Comparison of ENCODE assay signal across 8 mouse cellular contexts in genomic region chr14:7994271-7994767, GRCm38 (mm10). TPM values are rescaled to one million over a fixed set of nuclear protein-coding genes. Genes with fewer than 3 reads are reported as not detected.
A peak's percentile ranks its signal among the peaks of the same experiment; 100 is the strongest.
DNase-seq lines count a peak whose midpoint lies in the region; TF ChIP-seq lines count a peak whose summit lies in the region.

Gene Dnase1l3, minus strand, starts transcription at chr14:7994573.

- H3K4me3 ChIP-seq in left cerebral cortex, adult 2 months = no peak within 1 kb of the TSS
- H3K4me3 ChIP-seq in ES-Bruce4 (ENCODE audit: low read depth, low read length) = no peak within 1 kb of the TSS

- H3K9me3 ChIP-seq in ES-Bruce4 (replicated peaks; ENCODE audit: control insufficient read depth, insufficient read depth, low read length, poor library complexity, severe bottlenecking) = no peaks in the 10 kb centered on the region

- H3K9ac ChIP-seq in ES-Bruce4 (ENCODE audit: low read depth, poor library complexity, severe bottlenecking) = no peak within 1 kb of the TSS

- no peaks in the 10 kb centered on the region for H3K36me3 ChIP-seq in ES-Bruce4 (ENCODE audit: control insufficient read depth, insufficient read depth, low read length, poor library complexity, severe bottlenecking)

- intact Hi-C loops in left cerebral cortex, adult 2 months (cut with DNase I) = no loop called here

- TF ChIP-seq POLR2A in ES-Bruce4 (IDR thresholded peaks at IDR 0.05; ENCODE audit: insufficient read depth, low read length) = no peak

- H3K27me3 ChIP-seq in ES-Bruce4 (ENCODE audit: control insufficient read depth, insufficient read depth, low read length, poor library complexity, severe bottlenecking) = no peaks in the 10 kb centered on the region

- H3K4me1 ChIP-seq in ES-Bruce4 (ENCODE audit: control insufficient read depth, insufficient read depth, low read length) = no peaks in the 10 kb centered on the region

- DNase-seq in left cerebral cortex, adult 2 months (ENCODE audit: extremely low spot score in 1 of 2, low spot score in 2 of 2) = no peak
- no peak for DNase-seq in left cerebral cortex, adult 11 months (ENCODE audit: low spot score)
- peak; percentile 67 to 74 for DNase-seq in adrenal gland, postnatal 36 days
- peak; percentile 62 for DNase-seq in kidney, adult 9 months
- peak; percentile 72 for DNase-seq in lung, postnatal 36 days
- DNase-seq in urinary bladder, postnatal 36 days (ENCODE audit: low spot score in 2 of 2) = peak; percentile 33 to 37
- DNase-seq in layer of hippocampus, adult 9-11 months = no peak

- peak; percentile 46 for TF ChIP-seq CTCF in left cerebral cortex, adult 2 months (IDR thresholded peaks at IDR 0.05)
- TF ChIP-seq CTCF in ES-Bruce4 (IDR thresholded peaks at IDR 0.05; ENCODE audit: low read depth, low read length) = peak; percentile 67

- no peak for TF ChIP-seq EP300 in ES-Bruce4 (IDR thresholded peaks at IDR 0.05; ENCODE audit: insufficient read depth, low read depth, low read length)

- no peak within 1 kb of the TSS for H3K27ac ChIP-seq in left cerebral cortex, adult 2 months
- H3K27ac ChIP-seq in ES-Bruce4 (ENCODE audit: insufficient read depth, low read length) = no peak within 1 kb of the TSS

RNA-seq across cellular contexts. Expression of gene Dnase1l3, which starts in this region (rescaled TPM):
- under 1 TPM in 1 of 2 experiments, not detected in 1; 0.07 TPM for total RNA-seq in left cerebral cortex, adult 2 months (2021)
- 0.27 and 0.30 TPM in 2 replicates for polyA plus RNA-seq in ES-Bruce4 (2011; ENCODE audit: insufficient read depth, insufficient read length, low read depth, missing spikeins)
- total RNA-seq in adrenal gland, postnatal 36 days (2021) = under 1 TPM; 0.20 to 0.43 TPM

Comparison
In these comparisons a context has a peak if more than half of its experiments do, and no peak if none do; other contexts are left out.
1. Peak in DNase-seq in adrenal gland, postnatal 36 days; RNA of the gene not detected or under 1 TPM.
2. DNase-seq: peak in kidney, adult 9 months (single experiment), lung, postnatal 36 days (single experiment) and urinary bladder, postnatal 36 days (2 of 2); none in left cerebral cortex, adult 2 months (0 of 2), left cerebral cortex, adult 11 months (single experiment) and layer of hippocampus, adult 9-11 months (single experiment).